ENCODE assay signal across 10 mouse cellular contexts in the genomic region with DNA sequence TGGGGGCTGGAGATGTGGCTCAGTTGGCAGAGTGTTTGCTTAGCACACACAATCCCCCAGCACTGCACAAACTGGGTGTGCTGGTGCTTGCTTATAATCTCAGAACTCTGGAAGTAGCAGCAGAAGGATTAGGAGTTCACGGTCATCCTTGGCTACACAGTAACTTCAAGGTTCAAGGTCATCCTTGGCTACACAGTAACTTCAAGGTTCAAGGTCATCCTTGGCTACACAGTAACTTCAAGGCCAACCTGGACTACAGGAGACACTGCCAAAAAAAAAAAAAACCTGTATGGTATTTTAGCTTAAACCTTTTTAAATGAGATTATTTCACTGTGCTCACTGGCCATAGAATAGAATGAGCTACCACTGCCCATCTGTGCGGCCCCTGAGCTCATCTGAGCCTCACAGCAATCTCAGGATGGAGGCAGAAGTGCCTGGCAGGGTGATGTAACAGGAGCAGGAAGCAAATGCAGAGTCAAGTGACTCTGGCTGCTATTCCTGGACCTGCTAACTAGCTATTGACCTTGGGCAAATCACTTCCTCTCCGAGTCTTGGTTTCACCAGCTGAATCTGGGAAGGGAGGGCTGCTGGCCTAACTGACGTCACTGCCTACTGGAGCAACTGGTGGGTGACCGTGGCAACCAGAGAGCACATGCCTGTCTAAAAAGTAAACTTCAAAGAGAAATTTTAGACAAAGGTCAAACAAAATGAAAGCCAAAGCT. TPM values are rescaled to one million over a fixed set of nuclear protein-coding genes. Genes with fewer than 3 reads are reported as not detected.
DNase-seq lines count a peak whose midpoint lies in the region.
"Had no signal": no experiment of that assay in that cellular context is flagged by ENCODE, and none has a peak within 500 bp of the region (broad histone marks: within the 10 kb centered on the region; RNA-seq: fewer than 3 reads in every experiment).

No protein-coding gene starts in this region.

- WGBS in forebrain, embryonic 10.5 days: 80% methylated on average over 5 of the region's 5 CpGs

- H3K4me1 ChIP-seq in forebrain, embryonic 10.5 days: no peaks in the 10 kb centered on the region
- H3K4me1 ChIP-seq: midbrain, embryonic 12.5 days had no signal

- peak; percentile 72 for DNase-seq in gastrocnemius, adult 18-20 months (ENCODE audit: low spot score)
- no peak for DNase-seq in gastrocnemius, postnatal 4 days (ENCODE audit: low spot score in 2 of 2)
- DNase-seq in heart, adult 18-20 months: peak; percentile 59 to 78
- peak; percentile 50 for DNase-seq in kidney, postnatal 10 days
- peak; percentile 54 to 61 for DNase-seq in monocyte, adult 2 months (ENCODE audit: low read depth in 1 of 2, low spot score in 2 of 2)
- no peak for DNase-seq in retina, embryonic 14.5 days (ENCODE audit: low spot score)
- DNase-seq in Muller cell, postnatal 12 days (ENCODE audit: inconsistent ontology term): no peak
- no peak for DNase-seq in forebrain, embryonic 10.5 days (ENCODE audit: extremely low spot score, low spot score)

- no peaks in the 10 kb centered on the region for H3K27me3 ChIP-seq in forebrain, embryonic 10.5 days (ENCODE audit: poor library complexity, severe bottlenecking)
- H3K27me3 ChIP-seq: embryonic facial prominence, embryonic 13.5 days; midbrain, embryonic 12.5 days had no signal

- no peak overlapping the region for H3K27ac ChIP-seq in forebrain, embryonic 10.5 days
- H3K27ac ChIP-seq: embryonic facial prominence, embryonic 13.5 days; midbrain, embryonic 12.5 days had no signal

- H3K36me3 ChIP-seq in forebrain, embryonic 10.5 days (replicated peaks): peaks cover 24% of the 10 kb centered on the region

- no peak overlapping the region for H3K4me3 ChIP-seq in forebrain, embryonic 10.5 days
- H3K4me3 ChIP-seq: embryonic facial prominence, embryonic 13.5 days; midbrain, embryonic 12.5 days had no signal

- H3K9me3 ChIP-seq in forebrain, embryonic 10.5 days: no peaks in the 10 kb centered on the region
- H3K9me3 ChIP-seq: embryonic facial prominence, embryonic 13.5 days; midbrain, embryonic 12.5 days had no signal

RNA-seq across cellular contexts. Expression of a gene that starts 24.2 kb away (rescaled TPM):
- 1 to 10 TPM; 3.9 to 4.3 TPM for total RNA-seq in gastrocnemius, adult 18-20 months (2021)
- total RNA-seq in gastrocnemius, postnatal 4 days (2021): 10 to 100 TPM in 1 of 2 experiments, 1 to 10 TPM in 1; 8.7 to 10.6 TPM
- 1 to 10 TPM; 3.8 to 5.9 TPM for total RNA-seq in heart, adult 18-20 months (2021)
- polyA plus RNA-seq in forebrain, embryonic 10.5 days (2016; fragmentation: Nextera tagmentation; extraction: Ambion mirVana): 15.6 and 16.7 TPM in 2 replicates

RNA-seq across cellular contexts. Expression of a gene that starts 56.9 kb away (rescaled TPM):
- total RNA-seq in gastrocnemius, adult 18-20 months (2021): under 1 TPM; 0.21 to 0.41 TPM
- total RNA-seq in gastrocnemius, postnatal 4 days (2021): under 1 TPM; 0.21 to 0.49 TPM
- not detected for total RNA-seq in heart, adult 18-20 months (2021)
- 0.32 TPM in 1 of 2 replicates, not detected in the other for polyA plus RNA-seq in forebrain, embryonic 10.5 days (2016; fragmentation: Nextera tagmentation; extraction: Ambion mirVana)

Comparison
In these comparisons a context has a peak if more than half of its experiments do, and no peak if none do; other contexts are left out.
1. DNase-seq: peak in gastrocnemius, adult 18-20 months (single experiment), heart, adult 18-20 months (2 of 2), kidney, postnatal 10 days (single experiment) and monocyte, adult 2 months (2 of 2); none in gastrocnemius, postnatal 4 days (0 of 2), retina, embryonic 14.5 days (single experiment), Muller cell, postnatal 12 days (single experiment) and forebrain, embryonic 10.5 days (single experiment).